Mouse (Mus musculus): ENCODE results near the gene Tmem200a.
"Not testable (repeated sequence)": the region's sequence is repeated elsewhere in the genome, so short reads cannot be mapped to it uniquely, and the experiment has no call there.

The Tmem200a gene

DNA sequence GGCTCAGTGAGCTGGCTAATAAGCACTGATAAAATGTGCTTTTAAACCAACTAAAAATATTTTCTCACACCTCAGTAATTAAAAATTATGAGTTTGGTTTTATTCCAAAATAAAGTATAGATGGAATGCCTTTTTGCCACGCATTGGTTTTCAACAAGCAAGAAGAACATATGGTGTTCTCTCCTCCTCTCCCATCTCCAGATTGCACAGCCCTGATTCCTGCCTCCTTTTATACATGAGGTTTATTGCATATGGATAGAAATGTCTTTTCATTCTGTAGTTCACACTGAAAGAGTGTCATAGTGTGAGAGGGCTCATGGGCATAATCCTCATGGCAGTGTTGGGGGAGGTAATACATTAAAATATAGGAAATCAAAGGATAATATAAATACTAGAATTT lies 96.2 kb downstream of the Tmem200a start:
- DNase-seq (ENCODE audit: low spot score in 2 of 2), result no peak

DNA sequence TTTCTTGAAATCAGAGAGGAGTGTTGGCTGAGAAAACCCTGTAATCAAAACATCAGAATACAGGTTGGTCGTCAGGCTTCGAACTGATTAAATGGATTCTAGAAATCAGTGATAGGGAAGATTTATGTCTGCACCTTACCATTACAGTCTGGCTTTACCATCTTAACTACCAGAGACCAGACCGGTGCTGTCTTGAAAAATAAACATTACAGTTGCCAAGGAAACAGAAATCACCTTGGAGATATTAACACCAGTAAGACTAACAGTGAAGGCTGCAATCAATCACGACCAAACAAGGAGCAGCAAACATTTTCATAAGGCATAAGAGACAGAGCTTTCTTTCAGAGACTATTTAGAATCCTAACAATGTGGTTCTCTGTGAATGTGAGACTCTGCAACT lies 116.0 kb downstream of the Tmem200a start:
- no peak for DNase-seq (ENCODE audit: low spot score in 2 of 2)

- no peak for DNase-seq (ENCODE audit: low spot score in 2 of 2)
Observed at GRCm38 (mm10) chr10:25961066-25961465, 117.8 kb downstream of the Tmem200a start.

DNA sequence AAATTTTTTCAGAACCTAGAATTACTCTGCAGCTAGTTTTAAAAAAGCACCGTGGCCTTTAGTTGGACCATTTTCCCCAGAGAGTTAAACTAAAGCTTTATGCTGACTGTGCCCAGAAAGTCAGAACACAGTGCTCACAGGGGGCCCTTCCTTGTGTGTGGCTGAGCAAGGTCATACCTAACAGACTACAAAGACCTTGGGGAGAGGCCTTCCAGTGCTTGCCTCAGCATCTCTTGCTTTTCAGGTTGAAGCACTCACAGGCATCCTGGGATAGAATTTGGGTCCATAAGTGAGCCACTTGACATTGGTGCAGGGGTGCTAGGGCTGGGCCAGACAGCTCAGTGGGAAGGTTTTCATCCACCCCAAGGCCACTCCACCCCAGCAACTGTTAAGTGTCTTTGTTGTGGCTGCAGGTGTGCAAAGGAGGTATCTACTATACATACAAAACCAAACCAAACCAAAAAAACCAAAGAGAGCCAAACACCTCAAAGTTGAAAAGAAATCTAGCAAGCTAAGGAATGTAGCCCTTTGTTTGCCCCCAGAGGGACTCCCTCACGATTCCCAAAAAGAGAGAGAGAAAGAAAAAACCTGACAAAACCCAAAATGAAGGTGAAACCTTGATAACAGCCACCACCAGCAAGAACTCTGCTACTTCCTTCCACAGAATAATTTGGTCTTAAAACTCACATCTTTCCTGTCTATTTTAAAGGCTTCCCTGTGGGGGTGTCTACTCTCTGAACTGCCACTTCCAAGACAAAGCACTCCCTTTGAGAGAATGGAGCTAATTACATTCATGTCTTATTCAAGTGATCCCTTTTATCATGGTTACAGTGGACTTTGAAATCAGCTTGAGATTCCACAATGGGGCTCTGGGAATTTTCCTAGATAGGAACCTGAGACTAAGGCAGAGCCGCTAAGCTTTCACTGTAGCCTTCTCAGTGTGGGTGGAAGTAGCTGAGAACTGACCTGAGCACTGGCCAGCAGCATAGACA lies 119.8 kb downstream of the Tmem200a start:
- no peak for DNase-seq (ENCODE audit: low spot score in 2 of 2)

DNA sequence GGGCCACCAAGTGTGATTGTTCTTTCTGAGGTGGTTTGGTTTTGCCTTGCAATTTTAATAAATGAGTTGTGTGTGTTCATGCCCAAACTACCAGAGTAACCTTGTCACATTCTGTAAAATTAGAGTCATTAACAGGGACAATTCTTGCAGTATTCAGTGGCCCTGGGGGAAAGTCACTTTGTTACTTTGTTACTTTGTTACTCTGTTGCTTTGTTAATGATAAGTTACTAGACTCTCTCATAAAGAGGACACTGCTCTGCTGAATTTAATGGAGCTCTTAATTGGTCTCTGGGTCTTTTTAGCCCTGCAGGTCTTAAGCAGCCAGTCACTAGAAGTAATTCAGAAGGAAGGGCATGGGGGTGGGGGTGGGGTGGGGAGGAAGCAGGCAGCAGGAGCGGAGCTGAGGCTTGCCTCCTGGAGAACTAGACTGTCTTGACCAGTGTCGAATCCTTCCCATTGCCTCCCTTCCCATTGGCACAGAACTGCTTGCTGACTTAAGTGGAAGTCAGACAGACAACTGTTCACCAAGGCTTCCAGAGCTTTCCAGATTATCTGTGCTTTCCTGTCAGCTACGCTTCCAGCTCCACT lies 124.1 kb downstream of the Tmem200a start:
- DNase-seq (ENCODE audit: low spot score in 2 of 2), result no peak

- DNase-seq (ENCODE audit: low spot score in 2 of 2), result no peak
Observed at GRCm38 (mm10) chr10:25952838-25953237, 126.0 kb downstream of the Tmem200a start.

DNA sequence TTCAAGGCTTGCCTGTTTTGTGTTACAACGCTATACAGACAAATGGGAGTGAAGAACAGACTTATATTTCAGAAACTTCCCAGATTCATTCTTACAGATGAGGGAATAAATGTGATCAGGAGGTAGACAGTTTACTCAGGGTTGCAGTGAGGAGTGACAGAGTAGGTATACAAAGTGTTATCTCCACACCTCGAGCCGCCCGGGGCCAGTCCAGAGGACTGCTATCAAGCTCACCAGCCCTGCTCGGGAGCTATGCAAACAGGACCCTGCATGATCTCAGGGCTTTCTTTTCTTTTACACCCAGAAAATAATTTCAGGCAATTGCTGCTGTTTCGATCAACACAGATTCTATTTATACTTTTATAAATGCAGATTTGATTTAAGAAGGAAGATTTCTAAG lies 126.7 kb downstream of the Tmem200a start:
- DNase-seq (ENCODE audit: low spot score in 2 of 2), result no peak

- no peak for DNase-seq (ENCODE audit: low spot score in 2 of 2)
Observed at GRCm38 (mm10) chr10:25945866-25946265, 133.0 kb downstream of the Tmem200a start.

- DNase-seq (ENCODE audit: low spot score in 2 of 2), result no peak
Observed at GRCm38 (mm10) chr10:25944641-25945040, 134.2 kb downstream of the Tmem200a start.

DNA sequence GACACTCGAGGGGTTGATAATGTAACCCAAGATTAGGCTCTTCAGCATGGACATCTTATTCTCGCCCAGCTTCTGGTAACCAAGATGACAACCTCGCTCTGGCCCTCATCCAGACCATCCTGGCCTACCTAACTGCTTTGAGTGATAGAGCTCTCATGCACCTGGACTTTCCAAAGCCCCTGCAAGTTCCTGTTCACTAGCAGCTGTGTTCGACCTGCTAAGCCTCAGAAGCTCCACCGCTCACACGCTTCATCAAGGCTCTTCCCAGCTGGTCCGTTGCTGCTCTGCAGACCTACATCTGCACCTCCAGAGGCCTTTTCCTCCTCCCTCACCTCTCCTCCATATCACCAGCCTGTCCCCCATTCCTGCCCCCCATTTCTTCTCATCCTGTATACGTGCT lies 147.1 kb downstream of the Tmem200a start:
- no peak for DNase-seq (ENCODE audit: low spot score in 2 of 2)

DNA sequence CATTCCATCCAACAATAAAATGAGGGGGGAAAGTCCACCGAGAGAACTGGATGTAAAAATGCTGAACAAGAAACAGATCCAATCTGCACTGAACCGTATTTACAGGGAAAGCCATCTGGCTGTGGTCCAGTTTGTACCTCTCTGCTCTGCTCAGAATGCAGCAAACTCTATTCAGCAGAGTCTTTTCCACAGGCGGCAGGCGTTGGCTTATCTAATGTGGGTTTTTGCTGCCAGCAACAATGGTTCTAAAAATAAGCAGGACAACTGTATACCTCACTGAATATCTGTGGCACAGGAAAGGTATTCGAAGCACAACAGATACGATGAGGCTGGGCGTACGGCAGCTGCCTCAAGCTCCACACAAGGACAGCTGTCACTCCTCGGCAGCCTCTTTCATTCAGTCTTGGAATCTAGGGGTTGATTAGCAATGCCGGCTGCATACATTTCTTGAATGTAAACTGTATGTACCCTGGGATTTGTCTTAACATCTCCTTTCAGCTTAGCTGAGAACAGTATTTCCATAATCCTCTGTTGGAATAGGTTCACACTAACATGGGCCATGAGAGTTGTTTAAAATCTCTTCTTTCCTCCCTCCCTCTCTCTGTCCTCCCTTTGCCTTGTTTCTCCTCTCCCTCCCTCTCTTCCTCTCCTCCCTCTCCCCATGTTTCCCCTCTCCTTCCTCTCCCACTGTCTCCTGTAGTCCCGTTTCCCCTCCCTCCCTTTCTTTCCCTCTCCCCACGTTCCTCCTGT lies 149.3 kb downstream of the Tmem200a start:
- no peak for DNase-seq (ENCODE audit: low spot score in 2 of 2)

- no peak for DNase-seq (ENCODE audit: low spot score in 2 of 2)
Observed at GRCm38 (mm10) chr10:25928861-25929368, 149.9 kb downstream of the Tmem200a start.

- no peak for DNase-seq (ENCODE audit: low spot score in 2 of 2)
Observed at GRCm38 (mm10) chr10:25928448-25928786, 150.4 kb downstream of the Tmem200a start.

GRCm38 (mm10) chr10:25927553-25928447 lies 151.1 kb downstream of the Tmem200a start:
- no peak for DNase-seq (ENCODE audit: low spot score in 2 of 2)

- DNase-seq (ENCODE audit: low spot score in 2 of 2), result no peak
Observed at GRCm38 (mm10) chr10:25920640-25921278, 158.1 kb downstream of the Tmem200a start.

GRCm38 (mm10) chr10:25918103-25918502 lies 160.7 kb downstream of the Tmem200a start:
- no peak for DNase-seq (ENCODE audit: low spot score in 2 of 2)

GRCm38 (mm10) chr10:25910270-25910669 lies 168.6 kb downstream of the Tmem200a start:
- DNase-seq (ENCODE audit: low spot score in 2 of 2), result no peak

DNA sequence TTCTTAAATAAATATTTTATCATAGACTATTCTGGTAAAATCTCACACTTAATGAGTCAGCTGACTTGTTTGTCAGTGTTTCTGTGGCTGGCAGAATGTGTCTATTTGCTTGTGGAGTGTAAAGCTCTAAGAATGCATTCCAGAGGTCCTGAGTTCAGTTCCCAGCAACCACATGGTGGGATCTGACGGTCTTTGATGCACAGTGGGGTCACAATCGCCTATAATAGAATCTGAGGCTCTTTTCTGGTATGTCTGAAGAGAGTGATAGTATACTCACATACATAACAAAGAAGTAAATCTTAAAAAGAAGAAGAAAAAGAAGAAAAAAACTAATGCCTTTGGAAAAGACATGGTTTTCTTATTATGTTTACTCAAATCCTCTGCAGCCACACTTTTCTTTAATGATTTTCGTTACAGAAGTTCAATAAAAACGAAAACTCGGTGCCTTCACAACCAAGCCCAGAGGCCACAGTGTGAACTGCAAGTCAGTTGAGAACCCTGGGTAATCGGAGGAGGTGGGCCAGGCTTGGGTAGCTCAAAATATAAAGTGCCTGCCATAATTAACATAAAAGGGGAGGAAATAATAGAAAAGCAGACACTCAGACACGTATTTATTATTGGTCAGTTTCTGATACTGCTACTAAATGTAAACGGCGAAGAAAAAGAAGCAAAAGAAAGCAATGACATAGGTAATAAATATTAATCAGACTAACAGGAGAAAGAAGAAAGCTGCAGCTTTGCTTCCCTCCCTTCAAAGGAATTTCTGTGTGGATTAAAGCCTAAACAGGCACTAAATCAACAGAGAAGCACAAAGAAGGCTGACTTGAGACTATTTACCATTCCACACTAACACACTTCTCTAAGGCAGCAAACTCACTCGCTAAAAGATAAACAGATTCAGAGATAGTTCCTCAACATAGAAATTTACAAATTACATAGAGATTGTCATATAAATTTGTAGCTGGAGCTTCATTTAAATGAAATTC lies 170.5 kb downstream of the Tmem200a start:
- DNase-seq (ENCODE audit: low spot score in 2 of 2), result no peak

GRCm38 (mm10) chr10:25894126-25894525 lies 184.7 kb downstream of the Tmem200a start:
- not testable (repeated sequence) for DNase-seq (ENCODE audit: low spot score in 2 of 2)
